In genomic region chr17:24638840-24639239, GRCm38 (mm10) we compare ENCODE assay signal across 10 mouse cellular contexts. TPM values are rescaled to one million over a fixed set of nuclear protein-coding genes. Genes with fewer than 3 reads are reported as not detected.
DNase-seq lines count a peak whose midpoint lies in the region; ATAC-seq and TF ChIP-seq lines count a peak whose summit lies in the region.
"Had no signal": no experiment of that assay in that cellular context is flagged by ENCODE, and none has a peak within 500 bp of the region (broad histone marks: within the 10 kb centered on the region; RNA-seq: fewer than 3 reads in every experiment).

No protein-coding gene starts in this region.

- no peak overlapping the region for H3K4me2 ChIP-seq in hindbrain, embryonic 15.5 days
- no peak overlapping the region for H3K4me2 ChIP-seq in liver, postnatal 0 days (ENCODE audit: low read depth, low read length)

- ATAC-seq in hindbrain, embryonic 15.5 days (ENCODE audit: low FRiP score, low read depth): peak; percentile 10; the same call in 1 of the 2 replicates
- peak; percentile 35; the same call in 1 of the 2 replicates for ATAC-seq in liver, postnatal 0 days

- H3K9ac ChIP-seq in hindbrain, embryonic 15.5 days: no peak overlapping the region
- no peak overlapping the region for H3K9ac ChIP-seq in liver, postnatal 0 days (replicated peaks)

- DNase-seq in spleen, adult 2 months (ENCODE audit: low read depth in 1 of 2, low spot score in 2 of 2): no peak
- DNase-seq in spleen, postnatal 4 days (ENCODE audit: low spot score in 2 of 2): no peak
- no peak for DNase-seq in liver, postnatal 0 days
- DNase-seq in right cerebral cortex, postnatal 25 days: no peak
- no peak for DNase-seq in spleen, adult 12 weeks (ENCODE audit: low spot score)
- no peak for DNase-seq in adrenal gland, adult 18-20 months (ENCODE audit: low spot score in 2 of 2)
- DNase-seq in left cerebral cortex, postnatal 25 days (ENCODE audit: low spot score in 2 of 2): no peak
- DNase-seq: thymus, postnatal 36 days had no signal

- 80% methylated on average over 9 of the region's 9 CpGs for WGBS in spleen, adult 2 months
- WGBS in hindbrain, embryonic 15.5 days: 72% methylated on average over 9 of the region's 9 CpGs
- WGBS in liver, postnatal 0 days (ENCODE audit: insufficient replicate concordance): 61% methylated on average over 9 of the region's 9 CpGs

- TF ChIP-seq EP300 in liver, postnatal 0 days (IDR thresholded peaks at IDR 0.05; ENCODE audit: low read depth): no peak

- no peak overlapping the region for H3K4me3 ChIP-seq in spleen, adult 2 months (ENCODE audit: extremely low read depth, insufficient read depth, insufficient read length)
- H3K4me3 ChIP-seq in hindbrain, embryonic 15.5 days: no peak overlapping the region
- H3K4me3 ChIP-seq in liver, postnatal 0 days (ENCODE audit: low read depth, low read length): no peak overlapping the region

- no peaks in the 10 kb centered on the region for H3K27me3 ChIP-seq in spleen, adult 2 months (ENCODE audit: control insufficient read depth, insufficient read depth, low read length)
- H3K27me3 ChIP-seq in hindbrain, embryonic 15.5 days: no peaks in the 10 kb centered on the region
- no peaks in the 10 kb centered on the region for H3K27me3 ChIP-seq in liver, postnatal 0 days (ENCODE audit: insufficient read depth, low read length)

- TF ChIP-seq CTCF in spleen, adult 2 months (IDR thresholded peaks at IDR 0.05; ENCODE audit: extremely low read depth, insufficient read depth, insufficient read length, insufficient replicate concordance): no peak
- TF ChIP-seq CTCF in liver, postnatal 0 days (IDR thresholded peaks at IDR 0.05; ENCODE audit: low read depth): no peak

- no peaks in the 10 kb centered on the region for H3K9me3 ChIP-seq in hindbrain, embryonic 15.5 days
- H3K9me3 ChIP-seq in liver, postnatal 0 days (ENCODE audit: low read length): no peaks in the 10 kb centered on the region

- TF ChIP-seq POLR2A in spleen, adult 2 months (IDR thresholded peaks at IDR 0.05; ENCODE audit: low read depth, low read length): no peak

- no peaks in the 10 kb centered on the region for H3K36me3 ChIP-seq in spleen, adult 2 months (ENCODE audit: control insufficient read depth, insufficient read depth, low read length)
- peaks cover 11% of the 10 kb centered on the region; the same call in 1 of the 2 replicates for H3K36me3 ChIP-seq in hindbrain, embryonic 15.5 days
- peaks cover 5% of the 10 kb centered on the region; the same call in 1 of the 2 replicates for H3K36me3 ChIP-seq in liver, postnatal 0 days (replicated peaks; ENCODE audit: insufficient read depth, low read length)

- intact Hi-C loops in left cerebral cortex, postnatal 25 days (cut with DNase I): no loop called here

- H3K4me1 ChIP-seq in spleen, adult 2 months (ENCODE audit: control insufficient read depth, insufficient read depth, insufficient read length): no peaks in the 10 kb centered on the region
- H3K4me1 ChIP-seq in hindbrain, embryonic 15.5 days (replicated peaks): no peaks in the 10 kb centered on the region
- peaks cover 7% of the 10 kb centered on the region; the same call in 1 of the 2 replicates for H3K4me1 ChIP-seq in liver, postnatal 0 days (ENCODE audit: insufficient read depth)

- H3K27ac ChIP-seq in spleen, adult 2 months (ENCODE audit: insufficient read depth, low read length): peak overlapping the region; percentile 61
- H3K27ac ChIP-seq in hindbrain, embryonic 15.5 days (replicated peaks): no peak overlapping the region
- H3K27ac ChIP-seq in liver, postnatal 0 days (ENCODE audit: low read depth): no peak overlapping the region
- H3K27ac ChIP-seq: macrophage had no signal

RNA-seq across cellular contexts. Expression of gene Nthl1, which starts 6.4 kb away (rescaled TPM):
- polyA plus RNA-seq in spleen, adult 2 months (2012; rRNA removed): 7.1 and 8.1 TPM in 2 replicates
- 11.4 and 11.6 TPM in 2 replicates for polyA plus RNA-seq in hindbrain, embryonic 15.5 days (2015; fragmentation: Nextera tagmentation; extraction: Ambion mirVana)
- 3.6 and 4.3 TPM in 2 replicates for polyA plus RNA-seq in liver, postnatal 0 days (2015; fragmentation: Nextera tagmentation; extraction: Ambion mirVana)
- total RNA-seq in adrenal gland, adult 18-20 months (2021): 1 to 10 TPM; 7.3 to 8.0 TPM
- 1 to 10 TPM; 3.3 to 6.5 TPM for total RNA-seq in left cerebral cortex, postnatal 25 days (2021)

RNA-seq across cellular contexts. Expression of gene Tsc2, which starts 6.4 kb away (rescaled TPM):
- 86.1 and 90.2 TPM in 2 replicates for polyA plus RNA-seq in spleen, adult 2 months (2012; rRNA removed)
- polyA plus RNA-seq in hindbrain, embryonic 15.5 days (2015; fragmentation: Nextera tagmentation; extraction: Ambion mirVana): 71.7 and 81.0 TPM in 2 replicates
- 9.3 and 11.3 TPM in 2 replicates for polyA plus RNA-seq in liver, postnatal 0 days (2015; fragmentation: Nextera tagmentation; extraction: Ambion mirVana)
- 100 to 1,000 TPM in 1 of 2 experiments, 10 to 100 TPM in 1; 93.3 to 111 TPM for total RNA-seq in adrenal gland, adult 18-20 months (2021)
- total RNA-seq in left cerebral cortex, postnatal 25 days (2021): 100 to 1,000 TPM; 136 to 150 TPM

RNA-seq across cellular contexts. Expression of gene Slc9a3r2, which starts 11.3 kb away (rescaled TPM):
- polyA plus RNA-seq in spleen, adult 2 months (2012; rRNA removed): 62.2 and 66.7 TPM in 2 replicates
- 55.5 and 57.0 TPM in 2 replicates for polyA plus RNA-seq in hindbrain, embryonic 15.5 days (2015; fragmentation: Nextera tagmentation; extraction: Ambion mirVana)
- polyA plus RNA-seq in liver, postnatal 0 days (2015; fragmentation: Nextera tagmentation; extraction: Ambion mirVana): 12.5 and 13.3 TPM in 2 replicates
- 10 to 100 TPM; 62.0 to 90.2 TPM for total RNA-seq in adrenal gland, adult 18-20 months (2021)
- total RNA-seq in left cerebral cortex, postnatal 25 days (2021): 10 to 100 TPM; 48.0 to 49.9 TPM
- polyA plus RNA-seq: macrophage had no signal

RNA-seq across cellular contexts. Expression of gene Npw, which starts 19.4 kb away (rescaled TPM):
- polyA plus RNA-seq in spleen, adult 2 months (2012; rRNA removed): 0.71 and 1.7 TPM in 2 replicates
- polyA plus RNA-seq in hindbrain, embryonic 15.5 days (2015; fragmentation: Nextera tagmentation; extraction: Ambion mirVana): 0.31 and 0.54 TPM in 2 replicates
- not detected in 2 replicates for polyA plus RNA-seq in liver, postnatal 0 days (2015; fragmentation: Nextera tagmentation; extraction: Ambion mirVana)
- not detected for total RNA-seq in adrenal gland, adult 18-20 months (2021)
- total RNA-seq in left cerebral cortex, postnatal 25 days (2021): 1 to 10 TPM in 1 of 2 experiments, not detected in 1; 1.2 TPM
- polyA plus RNA-seq: macrophage had no signal

RNA-seq across cellular contexts. Expression of gene Zfp598, which starts 30.6 kb away (rescaled TPM):
- polyA plus RNA-seq in spleen, adult 2 months (2012; rRNA removed): 59.7 and 77.0 TPM in 2 replicates
- polyA plus RNA-seq in hindbrain, embryonic 15.5 days (2015; fragmentation: Nextera tagmentation; extraction: Ambion mirVana): 20.6 and 24.5 TPM in 2 replicates
- polyA plus RNA-seq in liver, postnatal 0 days (2015; fragmentation: Nextera tagmentation; extraction: Ambion mirVana): 7.2 and 7.6 TPM in 2 replicates
- total RNA-seq in adrenal gland, adult 18-20 months (2021): 10 to 100 TPM; 50.0 to 55.7 TPM
- total RNA-seq in left cerebral cortex, postnatal 25 days (2021): 10 to 100 TPM; 38.5 to 39.3 TPM
